Mouse (Mus musculus) retina, postnatal 1 day (tissue): ENCODE measurements at regions not wholly inside any gene's neighbourhood (a gene's known extent, or its start where the extent isn't known, plus 50 kb on each side); places are given as distances from the start of the nearest gene placed in this dataset.

Source experiments
- DNase-seq: peaks from one replicate; pipeline ENCODE4 v3.0.0-alpha.2; 2012

DNA sequence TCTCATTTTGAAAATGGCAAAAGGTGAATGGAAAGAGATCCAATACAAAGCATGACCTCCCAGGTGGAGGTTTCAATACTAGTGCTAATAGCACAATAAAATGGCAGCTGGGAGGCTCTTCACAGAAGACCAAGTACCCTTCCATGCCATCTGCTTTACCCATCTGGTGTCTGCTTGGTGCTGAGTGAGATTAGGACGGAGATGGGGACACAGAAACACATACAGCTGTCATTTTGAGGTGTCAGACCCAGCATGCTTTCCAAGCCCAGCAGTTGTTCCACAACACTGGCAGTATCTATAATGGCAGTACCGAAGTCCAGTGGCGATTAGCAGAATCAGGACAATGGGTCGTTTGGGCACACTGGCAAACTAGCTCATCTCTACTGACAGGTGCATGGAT lies 118.9 kb upstream of the 1700064H15Rik start:
- DNase-seq: peak; percentile 52

DNA sequence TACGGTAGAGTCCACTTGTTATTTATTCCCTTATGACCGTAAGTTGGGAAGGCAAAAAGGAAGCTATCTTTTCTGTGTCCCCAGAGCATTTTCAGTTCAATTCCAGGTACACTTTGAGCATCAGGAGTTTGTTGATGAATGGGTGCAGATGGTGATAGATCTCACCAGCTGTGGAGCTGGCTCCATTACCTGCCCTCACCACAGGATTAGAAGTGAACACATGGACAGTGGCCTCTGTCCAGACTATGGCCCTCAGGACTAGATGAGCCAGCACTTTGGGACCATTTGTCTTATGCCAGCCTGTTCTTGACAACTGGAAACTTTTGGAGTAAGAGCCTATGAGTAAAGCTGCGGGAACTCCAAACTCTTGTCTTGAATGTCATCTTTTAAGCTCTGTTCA lies 123.5 kb upstream of the 1700064H15Rik start:
- DNase-seq: no peak

DNA sequence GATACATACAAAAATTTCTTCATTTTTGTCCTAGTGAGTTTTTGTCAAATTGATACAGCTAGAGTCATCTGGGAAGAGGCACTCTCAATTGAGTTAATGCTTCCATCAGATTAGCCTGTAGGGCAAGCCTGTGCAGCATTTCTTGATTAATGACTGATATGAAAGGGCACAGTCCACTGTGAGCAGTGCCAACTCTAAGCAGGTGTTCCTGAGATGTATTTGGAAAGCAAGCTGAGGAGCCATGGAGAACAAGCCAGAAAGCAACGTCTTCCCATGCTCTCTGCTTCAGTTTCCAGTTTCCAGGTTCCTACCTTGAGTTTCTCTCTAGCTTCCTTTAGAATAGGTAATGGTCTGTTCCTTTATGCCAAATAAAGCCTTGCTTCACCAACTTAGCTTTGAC lies 125.5 kb upstream of the 1700064H15Rik start:
- DNase-seq: no peak

DNA sequence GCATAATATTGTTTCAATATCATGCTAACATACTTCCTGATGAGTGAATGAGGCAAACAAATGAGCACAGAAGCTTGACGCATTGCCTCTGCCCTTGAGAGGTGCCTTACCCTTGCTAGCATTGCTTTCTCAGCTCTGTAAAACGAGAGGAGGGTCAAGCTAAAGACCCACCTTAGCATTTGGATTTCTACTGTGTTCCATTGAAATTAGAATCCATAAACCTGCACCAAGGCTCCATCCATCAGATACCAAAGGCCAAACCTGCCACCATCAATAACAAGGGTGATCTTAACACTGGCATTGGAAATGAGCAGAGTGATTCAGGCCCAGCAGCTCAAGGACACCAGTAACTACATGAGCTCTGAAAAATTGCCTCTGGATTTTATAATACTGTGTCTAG lies 126.2 kb upstream of the 1700064H15Rik start:
- no peak for DNase-seq

DNA sequence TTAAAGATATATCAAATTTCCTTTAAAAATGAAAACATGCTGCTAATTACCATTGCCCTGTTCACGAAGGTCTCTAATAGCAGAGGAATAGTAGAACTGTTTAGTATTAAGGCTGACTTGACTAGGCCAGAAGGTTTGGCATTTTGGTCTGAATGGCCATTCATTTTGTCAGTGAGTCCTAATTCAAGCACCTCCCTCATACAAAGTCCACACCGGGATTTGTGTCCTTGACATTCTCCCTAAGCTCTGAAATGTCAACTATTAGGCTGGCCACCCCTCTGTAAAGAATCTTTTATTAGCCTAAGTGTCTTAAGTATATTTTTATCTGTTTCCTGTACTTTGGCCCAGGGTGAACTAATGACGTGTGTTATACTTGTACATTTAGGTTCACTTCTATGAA lies 126.7 kb upstream of the 1700064H15Rik start:
- DNase-seq: no peak

DNA sequence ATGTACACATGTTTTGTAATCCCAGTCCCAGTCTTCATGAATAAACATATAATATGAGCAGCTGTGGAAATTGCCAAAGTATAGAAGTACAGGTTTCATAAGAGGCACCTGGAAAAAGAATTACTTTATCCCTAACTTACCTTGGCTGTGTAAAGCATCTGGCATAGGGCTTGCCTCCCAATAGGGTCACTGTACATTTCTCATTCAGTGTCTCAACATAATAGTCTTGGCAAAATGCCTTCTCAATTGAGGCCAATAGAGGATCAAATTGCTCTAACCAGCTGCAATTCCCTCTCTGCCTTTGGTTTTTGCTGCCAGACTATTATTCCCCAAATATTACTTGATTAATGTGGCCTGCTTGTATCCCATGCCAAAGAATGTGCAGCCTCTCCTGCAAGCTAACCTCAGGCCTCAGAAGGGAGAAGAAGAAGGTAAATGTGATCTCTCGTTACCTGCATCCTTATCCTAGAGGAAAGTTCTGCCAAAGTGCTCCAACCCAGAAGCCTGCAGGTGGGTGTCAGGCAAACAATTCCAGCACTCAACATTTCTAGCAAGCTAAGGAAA lies 158.2 kb upstream of the Cp start:
- no peak for DNase-seq

DNA sequence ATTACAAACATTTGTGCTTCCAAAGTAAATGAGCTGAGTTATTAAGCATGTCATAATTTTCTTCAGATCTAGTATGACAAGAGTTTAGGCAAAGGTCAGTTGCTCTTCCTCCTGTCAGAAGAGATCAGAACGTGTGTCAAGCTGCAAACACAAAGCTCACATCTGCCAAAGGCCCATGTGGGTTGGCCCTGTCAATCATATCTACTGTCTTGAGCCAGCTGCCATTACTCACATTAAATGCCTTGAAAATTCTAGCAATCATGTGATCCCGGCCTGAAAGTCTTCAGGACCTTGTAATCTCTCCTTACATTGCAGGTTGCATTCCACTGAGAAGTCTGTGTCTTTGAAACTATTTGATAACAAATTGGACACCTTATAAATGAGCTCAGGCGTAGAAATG lies 146.8 kb upstream of the Cp start:
- peak; percentile 2 for DNase-seq

DNA sequence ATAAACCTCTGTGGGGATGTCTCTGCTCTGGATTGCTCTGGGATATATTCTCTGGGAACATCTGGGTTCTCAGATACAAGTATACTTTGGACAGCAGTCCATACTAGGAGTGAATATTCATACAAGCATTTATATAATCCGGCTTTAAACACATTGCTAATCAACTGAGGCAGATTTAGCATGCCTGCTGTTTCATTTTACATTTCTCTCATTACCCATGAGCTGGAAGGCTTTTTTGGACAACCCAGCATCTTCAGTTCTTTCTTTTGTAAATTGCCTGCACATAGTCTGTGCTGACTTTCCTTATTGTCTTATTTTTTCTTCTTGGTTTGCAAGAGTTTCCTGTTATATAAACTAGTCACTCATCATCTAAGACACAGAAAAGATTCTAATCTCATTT lies 131.9 kb upstream of the Cp start:
- no peak for DNase-seq

DNA sequence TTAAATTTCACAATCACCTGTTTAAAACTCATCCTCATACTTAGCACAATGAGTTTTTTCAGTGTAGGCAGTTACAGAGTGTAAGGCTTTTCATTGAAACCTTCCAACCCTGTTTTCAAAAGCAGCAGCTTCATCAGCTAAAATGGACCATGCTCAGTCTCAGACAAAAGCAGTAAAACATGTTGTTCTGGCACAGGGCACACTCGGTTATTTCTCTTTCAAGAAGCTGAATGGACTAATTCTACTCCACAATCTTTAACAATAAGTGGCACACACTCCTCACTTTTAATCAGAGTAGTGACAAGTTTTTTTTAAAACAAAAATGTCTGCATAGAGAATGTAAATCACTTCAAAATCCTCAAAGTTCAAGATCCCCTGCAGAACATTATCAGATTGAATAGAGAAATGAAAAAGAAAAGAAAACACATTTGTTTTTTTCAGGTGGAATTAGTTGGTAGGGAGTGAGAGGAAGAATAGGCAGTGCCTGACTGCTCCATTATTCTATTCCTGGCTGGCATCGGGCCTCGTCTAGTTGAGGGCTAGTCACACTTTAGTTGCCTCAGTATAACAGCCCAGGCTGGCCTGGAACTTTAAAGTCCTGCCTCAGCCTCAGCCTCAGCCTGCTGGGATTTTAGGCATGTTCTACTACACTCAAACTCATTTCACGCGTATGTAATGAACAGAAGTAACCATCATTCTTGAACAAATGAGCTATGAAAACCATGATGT lies 128.2 kb upstream of the Cp start:
- DNase-seq: no peak

DNA sequence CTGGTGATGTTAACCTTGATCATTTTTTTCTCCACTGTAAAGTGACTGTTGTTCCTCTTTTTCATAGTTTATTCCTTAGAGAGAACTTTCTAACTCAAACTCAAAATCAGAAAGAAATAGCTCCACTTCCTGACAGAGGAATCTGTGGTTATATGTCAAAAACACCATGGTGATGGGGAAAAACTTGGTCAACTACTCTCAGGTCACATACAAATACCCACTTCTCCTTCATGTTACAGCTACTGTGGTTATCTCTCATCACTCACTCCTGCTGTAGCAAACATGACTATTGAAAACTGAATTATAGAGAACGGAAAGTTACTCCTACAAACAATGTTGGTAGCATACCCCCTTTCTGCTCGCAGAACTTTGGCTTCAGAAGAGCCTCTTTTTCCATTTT lies 127.1 kb upstream of the Cp start:
- no peak for DNase-seq

DNA sequence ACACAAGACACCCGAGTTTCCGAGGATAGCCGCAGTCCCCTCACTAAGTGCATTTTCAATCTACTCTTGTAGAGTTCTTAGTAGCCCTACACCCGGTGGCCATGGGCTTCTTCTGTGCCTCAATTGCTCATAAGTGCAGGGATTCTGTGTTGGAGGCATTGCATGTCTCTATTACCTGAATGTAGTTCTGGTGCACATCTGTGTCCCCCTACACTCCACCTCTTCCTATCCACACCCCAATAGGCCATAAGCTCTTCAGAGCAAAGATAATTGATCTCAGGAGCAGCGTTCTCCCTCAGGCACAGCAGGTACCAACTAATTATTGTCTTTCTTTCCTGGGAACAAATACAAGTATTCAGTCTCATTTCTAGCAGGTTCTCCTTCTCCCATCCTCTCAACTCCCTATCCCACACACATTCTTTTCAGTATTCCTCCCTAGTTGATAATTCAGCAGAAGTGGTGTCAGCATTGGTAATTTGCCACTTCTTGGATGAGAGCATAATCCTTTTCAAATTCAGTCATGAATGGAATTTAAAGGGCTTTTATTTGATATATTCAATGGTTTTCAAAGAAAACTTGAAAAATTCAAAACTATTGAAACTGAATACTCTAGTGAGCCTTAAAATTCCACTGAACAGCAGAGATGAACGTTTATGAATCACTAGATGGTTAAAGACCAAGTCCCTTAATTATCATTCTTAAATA lies 108.7 kb upstream of the Cp start:
- peak; percentile 10 for DNase-seq

DNA sequence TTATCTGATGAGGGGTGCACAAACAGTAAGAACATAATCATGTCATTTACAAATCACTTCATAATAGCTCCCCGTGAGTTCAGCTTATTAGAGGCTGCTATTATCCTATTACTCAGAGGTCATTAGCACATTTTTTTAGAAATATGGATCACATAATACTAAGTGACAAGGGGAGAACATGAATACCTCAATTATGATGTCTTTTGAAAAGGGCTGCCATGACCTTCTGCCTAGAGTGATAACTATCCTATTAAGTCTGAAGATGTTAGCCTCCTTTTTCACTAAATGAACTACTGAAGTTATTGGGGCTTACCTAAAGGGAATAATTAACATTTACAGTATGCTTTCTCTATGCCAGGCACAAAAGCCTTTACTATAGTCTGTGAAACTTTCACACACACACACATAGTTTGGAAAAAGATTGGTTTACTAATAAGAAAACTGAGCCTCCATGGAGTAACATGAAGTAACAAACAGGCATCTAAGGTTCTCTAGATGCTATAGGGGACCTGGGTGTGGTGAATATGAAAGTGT lies 108.1 kb upstream of the Cp start:
- DNase-seq: peak; percentile 62

DNA sequence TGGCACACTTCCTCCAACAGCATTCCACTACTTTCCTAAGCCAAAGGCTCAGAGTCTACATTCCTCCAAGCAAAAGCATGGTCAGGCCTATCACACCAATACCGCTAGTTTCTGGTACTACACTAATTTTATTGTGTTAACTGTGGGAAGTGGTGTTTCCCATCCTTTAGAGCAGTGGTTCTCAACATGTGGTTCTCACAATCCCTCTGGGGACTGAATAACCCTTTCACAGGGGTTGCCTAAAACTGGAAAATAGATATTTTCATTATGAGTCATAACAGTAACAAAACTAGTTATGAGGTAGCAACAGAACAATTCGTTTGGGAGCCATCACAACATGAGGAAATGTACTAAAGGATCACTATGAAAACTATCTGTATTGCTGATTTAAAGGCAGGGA lies 74.2 kb upstream of the Cp start:
- no peak for DNase-seq

DNA sequence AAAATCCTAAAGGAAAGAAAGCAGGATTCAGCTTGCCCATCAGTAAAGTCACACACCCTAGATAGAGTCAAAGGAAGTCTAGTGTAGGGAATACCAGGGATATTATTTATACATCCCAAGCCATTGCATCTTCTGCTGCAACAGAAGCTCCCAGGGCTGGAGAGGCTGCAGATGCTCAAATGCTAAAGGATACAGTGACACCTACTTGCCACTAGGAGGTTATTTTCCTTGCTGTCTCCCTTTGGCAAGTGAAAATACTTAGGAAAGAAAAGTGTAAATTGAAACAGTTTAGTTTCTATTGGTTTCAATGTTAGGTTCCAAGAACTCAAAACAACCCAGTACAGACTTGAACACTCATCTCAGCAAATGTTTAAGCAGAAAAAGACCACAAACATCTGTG lies 68.4 kb upstream of the Cp start:
- DNase-seq: no peak

DNA sequence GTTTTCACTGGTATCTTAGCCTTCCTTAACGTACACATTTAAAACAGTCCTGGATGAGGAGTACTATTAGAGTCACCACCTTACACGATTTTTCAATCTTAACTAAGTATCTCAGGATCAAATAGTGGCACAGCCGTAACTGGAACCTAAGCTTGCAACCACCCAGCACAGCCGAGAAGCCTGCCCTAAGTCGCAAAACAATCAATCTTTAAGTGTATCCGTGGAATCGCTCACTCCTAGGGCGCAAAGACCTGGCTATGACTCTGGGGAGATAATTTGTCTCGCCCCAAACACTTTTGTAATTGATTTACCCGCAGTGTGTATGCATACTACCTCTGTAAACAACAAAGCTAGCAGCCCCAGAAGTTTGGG lies 62.6 kb upstream of the Cp start:
- no peak for DNase-seq

DNA sequence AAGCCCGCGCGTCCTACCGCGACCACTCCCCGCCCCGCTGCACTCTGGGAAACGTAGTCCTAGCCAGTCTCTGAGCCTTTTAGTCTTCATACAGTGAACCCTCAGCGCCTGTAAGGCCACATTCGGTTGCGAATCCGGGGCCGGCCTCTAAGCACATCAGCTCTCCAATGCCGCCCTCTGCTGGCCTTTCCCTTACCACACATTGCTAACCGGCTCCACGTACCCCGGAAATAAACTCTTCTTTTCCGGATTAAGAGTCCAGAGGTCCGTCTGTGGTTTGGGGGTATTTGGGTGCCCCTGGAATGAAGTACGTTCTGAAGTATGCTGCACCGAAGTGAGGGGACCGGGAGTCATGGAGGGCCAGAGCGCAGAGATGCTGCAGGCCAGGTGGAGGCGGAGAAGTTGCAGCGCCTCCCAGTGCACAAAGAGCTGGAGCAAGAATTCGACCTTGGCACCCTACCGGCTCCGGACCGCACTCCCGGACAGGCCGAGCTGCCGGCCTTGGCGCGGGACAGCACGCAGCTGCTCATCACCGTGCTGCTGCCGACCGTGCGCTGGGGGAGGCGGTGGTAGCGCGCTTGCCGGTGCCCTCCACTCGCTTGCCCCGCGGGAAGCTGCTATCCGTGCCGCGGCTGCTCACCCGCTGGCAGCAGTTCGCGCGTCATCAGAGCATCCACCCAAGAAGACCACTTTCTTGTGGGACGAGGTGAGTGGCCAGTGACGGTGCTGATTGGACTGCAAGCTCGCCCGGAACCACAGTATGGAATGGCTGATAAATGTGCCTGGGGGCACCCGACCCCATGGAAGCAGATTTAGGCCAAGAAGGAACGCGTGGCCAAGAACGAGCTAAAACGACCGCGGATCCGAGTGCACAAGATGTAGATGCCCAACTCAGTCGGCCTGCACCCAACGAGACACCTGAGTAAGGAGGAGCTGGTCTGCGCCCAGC lies 62.0 kb upstream of the Cp start:
- peak; percentile 97 for DNase-seq

DNA sequence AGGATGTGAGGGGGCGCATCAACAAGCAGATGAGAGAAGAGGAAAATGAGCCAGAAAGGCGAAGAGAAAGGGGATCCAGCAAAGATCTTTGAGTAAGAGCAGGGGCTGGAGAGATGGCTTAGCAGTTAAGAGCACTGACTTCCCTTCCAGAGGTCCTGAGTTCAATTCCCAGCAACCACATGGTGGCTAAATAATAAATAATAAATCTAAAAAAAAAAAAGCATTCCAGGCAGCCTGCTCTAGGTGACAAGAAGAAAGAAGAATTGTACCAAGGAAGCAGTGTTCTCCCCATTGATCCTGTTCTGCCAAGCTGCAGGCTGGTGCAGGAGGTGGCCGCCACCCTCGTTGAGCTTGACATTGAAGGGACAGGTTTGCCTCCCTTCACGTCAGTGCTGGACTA lies 61.1 kb upstream of the Cp start:
- no peak for DNase-seq

DNA sequence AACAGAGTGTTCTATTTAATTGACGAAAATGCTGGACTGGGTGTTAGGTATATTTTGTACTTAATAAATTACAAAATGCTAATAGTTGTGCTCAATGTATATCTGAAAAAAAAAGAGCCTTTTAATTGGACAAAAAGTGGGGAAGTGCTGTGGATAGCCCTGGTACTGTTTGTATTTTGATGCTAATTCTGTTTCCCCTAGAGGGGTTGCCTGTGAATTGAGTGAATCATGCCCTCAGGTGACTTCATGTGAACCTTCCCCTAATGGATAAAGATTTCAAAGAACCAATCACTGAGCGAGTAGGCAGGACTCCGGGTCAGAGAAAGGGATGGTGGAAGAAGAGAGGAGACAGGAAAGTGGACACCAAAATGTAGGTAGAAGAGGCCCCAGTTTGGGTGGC lies 59.7 kb upstream of the Cp start:
- DNase-seq: no peak

DNA sequence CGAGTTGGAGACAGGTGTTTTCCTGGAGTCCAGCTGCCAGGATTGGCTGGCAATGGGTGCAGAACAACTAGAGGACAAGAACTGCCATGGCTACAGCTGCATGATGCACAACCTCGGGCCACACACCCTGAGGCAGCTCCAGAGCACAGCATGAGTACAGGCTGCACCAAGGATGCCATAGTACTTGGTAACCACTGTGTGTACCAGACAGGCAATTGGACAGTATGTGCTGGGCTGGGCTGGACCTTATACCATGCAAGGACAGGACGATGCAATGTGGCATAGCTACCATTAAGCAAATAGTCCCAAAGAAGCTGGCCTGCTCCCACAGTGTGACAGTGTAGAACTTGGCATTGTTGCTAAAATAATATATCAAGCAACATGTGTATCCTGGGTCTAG lies 54.6 kb upstream of the Cp start:
- DNase-seq: no peak

DNA sequence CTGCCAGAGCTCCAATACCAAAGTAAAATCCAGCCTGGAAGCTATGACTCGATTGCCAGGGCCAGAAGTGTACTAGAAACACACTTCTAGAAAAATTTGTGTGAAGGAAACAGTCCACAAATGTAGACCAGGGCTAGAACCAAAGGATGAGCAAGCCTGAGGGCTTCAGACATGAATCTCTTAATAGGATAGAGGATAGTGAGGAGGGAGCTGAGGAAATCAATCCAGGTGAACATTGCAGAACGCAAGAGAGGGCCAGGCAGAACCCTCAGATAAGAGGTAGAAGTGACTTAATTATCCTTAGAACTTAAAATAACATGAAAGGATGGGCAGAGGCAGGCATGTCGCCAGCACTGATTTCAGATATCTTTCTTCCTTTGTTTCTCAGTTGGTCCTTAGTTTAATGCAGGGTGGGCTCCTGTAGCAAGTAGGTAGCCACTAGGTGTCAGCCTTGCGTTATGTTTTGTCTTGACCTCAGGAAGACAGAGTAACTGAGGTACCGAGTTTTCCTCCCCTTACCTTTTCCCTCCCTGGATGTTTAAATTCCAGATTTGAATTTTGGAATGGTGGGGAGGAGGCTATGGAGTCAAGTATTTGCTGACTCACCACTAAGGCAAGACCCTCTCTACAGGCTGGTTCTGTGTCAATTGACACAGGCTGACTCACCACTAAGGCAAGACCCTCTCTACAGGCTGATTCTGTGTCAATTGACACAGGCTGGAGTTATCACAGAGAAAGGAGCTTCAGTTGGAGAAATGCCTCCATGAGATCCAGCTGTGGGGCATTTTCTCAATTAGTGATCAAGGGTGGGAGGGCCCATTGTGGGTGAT lies 52.2 kb upstream of the Cp start:
- DNase-seq: peak; percentile 83
